Mouse (Mus musculus): ENCODE data around the gene Rnaset2a.
"Not testable (repeated sequence)": the region's sequence is repeated elsewhere in the genome, so short reads cannot be mapped to it uniquely, and the experiment has no call there.

Gene Rnaset2a

GRCm38 (mm10) chr17:8147439-8148316 lies at the start of gene Rnaset2a, which contains the start of gene Gm49673:
TSS of gene Rnaset2a (minus strand) at chr17:8148097.
TSS of gene Gm49673 (minus strand) at chr17:8147788.
- DNase-seq (ENCODE audit: low spot score): not testable (repeated sequence)

GRCm38 (mm10) chr17:8197652-8198051 lies 49.8 kb upstream of the Rnaset2a start:
- DNase-seq (ENCODE audit: low spot score): no peak

GRCm38 (mm10) chr17:8195685-8196376 lies 47.9 kb upstream of the Rnaset2a start:
- no peak for DNase-seq (ENCODE audit: low spot score)

GRCm38 (mm10) chr17:8193678-8194077 lies 45.8 kb upstream of the Rnaset2a start:
- no peak for DNase-seq (ENCODE audit: low spot score)

GRCm38 (mm10) chr17:8184217-8184616 lies 36.3 kb upstream of the Rnaset2a start:
- DNase-seq (ENCODE audit: low spot score): no peak

- no peak for DNase-seq (ENCODE audit: low spot score)
Observed at GRCm38 (mm10) chr17:8183815-8184214, 35.9 kb upstream of the Rnaset2a start.

- no peak for DNase-seq (ENCODE audit: low spot score)
Observed at GRCm38 (mm10) chr17:8177090-8177489, 29.2 kb upstream of the Rnaset2a start.

GRCm38 (mm10) chr17:8171081-8171480 lies 23.2 kb upstream of the Rnaset2a start:
- DNase-seq (ENCODE audit: low spot score): no peak

- no peak for DNase-seq (ENCODE audit: low spot score)
Observed at GRCm38 (mm10) chr17:8170331-8170730, 22.4 kb upstream of the Rnaset2a start.

- DNase-seq (ENCODE audit: low spot score): not testable (repeated sequence)
Observed at GRCm38 (mm10) chr17:8167436-8167835, 19.5 kb upstream of the Rnaset2a start.

- DNase-seq (ENCODE audit: low spot score): not testable (repeated sequence)
Observed at GRCm38 (mm10) chr17:8166454-8166853, 18.6 kb upstream of the Rnaset2a start.

- DNase-seq (ENCODE audit: low spot score): not testable (repeated sequence)
Observed at GRCm38 (mm10) chr17:8165977-8166376, 18.1 kb upstream of the Rnaset2a start.

GRCm38 (mm10) chr17:8165608-8165945 lies 17.7 kb upstream of the Rnaset2a start:
- DNase-seq (ENCODE audit: low spot score): not testable (repeated sequence)

GRCm38 (mm10) chr17:8164701-8165607 lies 17.1 kb upstream of the Rnaset2a start, which contains the start of gene Fgfr1op:
TSS of gene Fgfr1op (plus strand) at chr17:8165501.
- DNase-seq (ENCODE audit: low spot score): not testable (repeated sequence)

- DNase-seq (ENCODE audit: low spot score): not testable (repeated sequence)
Observed at GRCm38 (mm10) chr17:8160969-8161368, 13.1 kb upstream of the Rnaset2a start.

- DNase-seq (ENCODE audit: low spot score): not testable (repeated sequence)
Observed at GRCm38 (mm10) chr17:8158627-8159026, 10.7 kb upstream of the Rnaset2a start.

GRCm38 (mm10) chr17:8155982-8156381 lies 8.1 kb upstream of the Rnaset2a start:
- DNase-seq (ENCODE audit: low spot score): not testable (repeated sequence)

- DNase-seq (ENCODE audit: low spot score): not testable (repeated sequence)
Observed at GRCm38 (mm10) chr17:8155010-8155409, 7.1 kb upstream of the Rnaset2a start.

- not testable (repeated sequence) for DNase-seq (ENCODE audit: low spot score)
Observed at GRCm38 (mm10) chr17:8146931-8147330, 966 bp downstream of the Rnaset2a start.

- DNase-seq (ENCODE audit: low spot score): not testable (repeated sequence)
Observed at GRCm38 (mm10) chr17:8143802-8144673, 3.9 kb downstream of the Rnaset2a start.

GRCm38 (mm10) chr17:8140210-8140609 lies 7.7 kb downstream of the Rnaset2a start:
- not testable (repeated sequence) for DNase-seq (ENCODE audit: low spot score)

Data from urinary bladder, postnatal 25 days (tissue).